Mouse (Mus musculus) MEL (cell line): ENCODE results near the gene Rfc5. TPM values are rescaled to one million over a fixed set of nuclear protein-coding genes. Genes with fewer than 3 reads are reported as not detected.

Experiments
- DNase-seq: peaks from one replicate; pipeline ENCODE4 v3.0.0; 2011; ENCODE audit warnings: low read depth, low spot score
- H3K27ac ChIP-seq: 2 replicates; pipeline ENCODE4 v1.5.1; 2012; ENCODE audit warnings: low read depth, mild to moderate bottlenecking, control low read depth, low read length, moderate library complexity; ENCODE audit not compliant: control insufficient read depth
- H3K27me3 ChIP-seq, 2 experiments: fragments of 150-350 bp in 1 of 2; sonication (generic) in 1 of 2; 2 replicates each; pipeline ENCODE4 v1.6.1; 2012; ENCODE audit warnings: low read length in 2 of 2, mild to moderate bottlenecking in 2 of 2, improper control_type of control experiment in 1 of 2, moderate library complexity in 1 of 2; ENCODE audit not compliant: insufficient read depth in 2 of 2, control insufficient read depth in 1 of 2
- H3K36me3 ChIP-seq, 2 experiments: 2 replicates each; pipeline ENCODE4 v1.6.1; 2012 to 2014; ENCODE audit warnings: low read length in 2 of 2, improper control_type of control experiment in 1 of 2, inconsistent platforms in 1 of 2, mild to moderate bottlenecking in 1 of 2; ENCODE audit not compliant: insufficient read depth in 2 of 2, control insufficient read depth in 1 of 2
- H3K4me1 ChIP-seq, 2 experiments: fragments of 150-350 bp in 1 of 2; sonication (generic) in 1 of 2; 2 replicates each; pipeline ENCODE4 v1.6.1; 2012; ENCODE audit warnings: low read length in 2 of 2, improper control_type of control experiment in 1 of 2, mild to moderate bottlenecking in 1 of 2; ENCODE audit not compliant: insufficient read depth in 2 of 2, control insufficient read depth in 1 of 2
- H3K4me3 ChIP-seq, 2 experiments: fragments of 150-350 bp in 1 of 2; sonication (generic) in 1 of 2; 2 replicates each; pipeline ENCODE4 v1.5.1; 2012; ENCODE audit warnings: low read depth in 2 of 2, low read length in 2 of 2, mild to moderate bottlenecking in 2 of 2, moderate library complexity in 2 of 2, control low read depth in 1 of 2, improper control_type of control experiment in 1 of 2; ENCODE audit not compliant: control insufficient read depth in 1 of 2, insufficient read depth in 1 of 2
- H3K79me2 ChIP-seq: 2 replicates; pipeline ENCODE4 v1.6.1; 2012; ENCODE audit warnings: mild to moderate bottlenecking, low read length, moderate library complexity; ENCODE audit not compliant: control insufficient read depth, poor library complexity, insufficient read depth
- H3K9ac ChIP-seq: 2 replicates; pipeline ENCODE4 v1.6.1; 2012; ENCODE audit warnings: low read depth, mild to moderate bottlenecking, control low read depth, low read length, moderate library complexity; ENCODE audit not compliant: control insufficient read depth, poor library complexity, severe bottlenecking
- H3K9me3 ChIP-seq: fragments of 150-350 bp; sonication (generic); replicated peaks from 2 replicates; pipeline ENCODE4 v1.6.1; 2012; ENCODE audit warnings: mild to moderate bottlenecking, low read length, improper control_type of control experiment, moderate library complexity; ENCODE audit not compliant: insufficient read depth
- BHLHE40 ChIP-seq: IDR thresholded peaks from 2 replicates; pipeline ENCODE4 v1.6.1; 2012; ENCODE audit warnings: low read depth, mild to moderate bottlenecking, inconsistent platforms, low read length, improper control_type of control experiment, borderline replicate concordance
- EP300 ChIP-seq, 2 experiments: IDR thresholded peaks; 2 replicates each; pipeline ENCODE4 v1.6.1; 2011; ENCODE audit warnings: improper control_type of control experiment in 2 of 2, low read length in 2 of 2, low read depth in 1 of 2, mild to moderate bottlenecking in 1 of 2
- HCFC1 ChIP-seq: IDR thresholded peaks from 2 replicates; pipeline ENCODE4 v1.6.1; 2012; ENCODE audit warnings: low read depth, mild to moderate bottlenecking, inconsistent platforms, low read length, improper control_type of control experiment, moderate library complexity
- JUND ChIP-seq: IDR thresholded peaks from 2 replicates; pipeline ENCODE4 v1.6.1; 2011; ENCODE audit warnings: low read depth, mild to moderate bottlenecking, improper control_type of control experiment, low read length
- KAT2A ChIP-seq: conservative IDR thresholded peaks from 2 replicates; pipeline ENCODE4 v1.6.1; 2012; ENCODE audit warnings: low read depth, low read length, improper control_type of control experiment, inconsistent platforms
- MAX ChIP-seq: IDR thresholded peaks from 2 replicates; pipeline ENCODE4 v1.6.1; 2011; ENCODE audit warnings: low read length, improper control_type of control experiment
- MAZ ChIP-seq: IDR thresholded peaks from 2 replicates; pipeline ENCODE4 v1.6.1; 2012; ENCODE audit warnings: low read depth, mild to moderate bottlenecking, inconsistent platforms, low read length, improper control_type of control experiment
- MEF2A ChIP-seq: IDR thresholded peaks from 2 replicates; pipeline ENCODE4 v1.6.1; 2014; ENCODE audit warnings: low read depth, mild to moderate bottlenecking, inconsistent platforms, low read length, improper control_type of control experiment; ENCODE audit not compliant: poor library complexity, insufficient replicate concordance, severe bottlenecking; ENCODE audit errors: extremely low read depth
- MYB ChIP-seq: IDR thresholded peaks from 2 replicates; pipeline ENCODE4 v1.6.1; 2011; ENCODE audit warnings: mild to moderate bottlenecking, low read depth, low read length, improper control_type of control experiment
- POLR2A ChIP-seq, 2 experiments: IDR thresholded peaks; 2 replicates each; pipeline ENCODE4 v1.6.1; 2011 to 2012; ENCODE audit warnings: low read length in 2 of 2, mild to moderate bottlenecking in 2 of 2, control low read depth in 1 of 2, improper control_type of control experiment in 1 of 2, low read depth in 1 of 2, moderate library complexity in 1 of 2; ENCODE audit not compliant: control insufficient read depth in 1 of 2, insufficient read depth in 1 of 2, poor library complexity in 1 of 2
- RAD21 ChIP-seq: IDR thresholded peaks from 2 replicates; pipeline ENCODE4 v1.6.1; 2011; ENCODE audit warnings: mild to moderate bottlenecking, low read depth, low read length, improper control_type of control experiment
- RCOR1 ChIP-seq: IDR thresholded peaks from 2 replicates; pipeline ENCODE4 v1.6.1; 2012; ENCODE audit warnings: low read depth, mild to moderate bottlenecking, inconsistent platforms, low read length, improper control_type of control experiment
- TAL1 ChIP-seq: IDR thresholded peaks from 2 replicates; pipeline ENCODE4 v1.6.1; 2012; ENCODE audit warnings: mild to moderate bottlenecking, inconsistent platforms, low read length, moderate library complexity, mixed read lengths
- TBP ChIP-seq: IDR thresholded peaks from 2 replicates; pipeline ENCODE4 v1.8.0; 2011; ENCODE audit warnings: low read depth, low read length, improper control_type of control experiment
- USF2 ChIP-seq, 2 experiments: IDR thresholded peaks; 2 replicates each; pipeline ENCODE4 v1.6.1; 2011 to 2012; ENCODE audit warnings: improper control_type of control experiment in 2 of 2, low read length in 2 of 2, borderline replicate concordance in 1 of 2, inconsistent platforms in 1 of 2, low read depth in 1 of 2, mild to moderate bottlenecking in 1 of 2; ENCODE audit not compliant: insufficient read depth in 1 of 2
- ZKSCAN1 ChIP-seq: IDR thresholded peaks from 2 replicates; pipeline ENCODE4 v1.6.1; 2012; ENCODE audit warnings: low read depth, mild to moderate bottlenecking, inconsistent platforms, low read length, improper control_type of control experiment, moderate library complexity
- ZNF384 ChIP-seq: IDR thresholded peaks from 2 replicates; pipeline ENCODE4 v1.6.1; 2012; ENCODE audit warnings: low read depth, mild to moderate bottlenecking, inconsistent platforms, low read length, improper control_type of control experiment
- polyA plus RNA-seq, 2 experiments: library from polyadenylated mRNA; stranded (reverse) in 1 of 2; unstranded in 1 of 2; fragments of >175 nt in 1 of 2; fragments of >200 nt in 1 of 2; gene quantifications; 2 replicates each; pipeline versions ENCODE4 v1.2.1 to v1.2.4; 2012; ENCODE audit warnings: low replicate concordance in 2 of 2, low read depth in 1 of 2; ENCODE audit not compliant: insufficient read length in 2 of 2, insufficient read depth in 1 of 2, missing spikeins in 1 of 2
- total RNA-seq: library from RNA; depleted of rRNA; stranded (reverse); fragments of 300-350 nt; gene quantifications from 2 replicates; pipeline ENCODE4 v1.2.3, GENCODE M21; 2012

Rfc5 gene
- total and polyA plus RNA-seq, 3 experiments, result 98.9 to 158 TPM; not detected in 1

DNA sequence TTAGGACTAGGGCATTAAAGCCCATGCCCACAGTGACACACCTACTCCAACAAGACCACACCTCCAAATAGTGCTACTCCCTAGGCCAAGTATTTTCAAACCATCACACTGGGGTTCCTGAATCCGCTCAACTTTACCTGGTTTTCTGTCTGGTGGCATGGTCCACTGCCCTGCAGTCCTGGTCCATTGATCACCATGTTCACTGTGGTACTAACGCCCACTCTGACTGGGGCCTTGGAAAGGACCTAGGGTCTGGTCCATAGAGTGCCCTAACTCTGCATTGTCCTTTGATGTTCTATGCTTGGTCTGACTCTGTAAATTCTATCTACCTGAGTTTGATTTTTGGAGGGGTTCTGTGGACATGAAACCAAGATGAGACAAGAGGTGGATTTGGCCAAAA, 41.0 kb downstream of the Rfc5 start (continued):
- no peak for TF ChIP-seq BHLHE40

DNA sequence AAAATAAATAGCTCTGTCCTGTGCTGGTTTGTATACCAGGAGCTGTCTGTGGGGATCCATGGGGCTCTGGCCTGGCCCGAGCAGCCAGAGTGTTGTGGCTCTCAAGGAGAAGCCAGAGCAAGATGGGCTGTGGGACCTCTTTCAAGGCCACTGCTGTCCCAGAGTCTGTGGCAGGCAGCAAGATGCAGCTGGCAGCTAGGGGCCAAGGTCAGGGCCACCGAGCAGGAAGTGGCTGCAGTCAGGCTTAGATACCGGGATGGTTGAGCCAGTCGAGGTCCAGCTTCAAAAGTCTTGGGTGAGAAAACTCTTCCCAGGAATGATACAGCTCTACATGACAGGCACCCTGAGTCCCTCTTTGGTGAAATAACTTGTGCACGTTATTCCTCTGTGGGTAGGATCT, 41.8 kb downstream of the Rfc5 start:
- H3K4me1 ChIP-seq, result peaks cover 2 to 5% of the 10 kb centered on the region in 2 experiments; a peak in 3 of 4 replicates
- peaks cover 0 to 5% of the 10 kb centered on the region in 2 experiments; a peak in 1 of 4 replicates for H3K36me3 ChIP-seq
- H3K27me3 ChIP-seq, result no peaks in the 10 kb centered on the region
- H3K27ac ChIP-seq, result no peak overlapping the region
- H3K79me2 ChIP-seq, result no peaks in the 10 kb centered on the region
- H3K9ac ChIP-seq, result no peak overlapping the region
- TF ChIP-seq ZNF384 (no peak), TBP (no peak), TAL1 (no peak), EP300 (IDR thresholded peaks at IDR 0.05; ENCODE audit: low read depth in 1 of 2, low read length in 2 of 2) (no peak), KAT2A (no peak), MEF2A (no peak)
- no peaks in the 10 kb centered on the region for H3K9me3 ChIP-seq
- DNase-seq, result no peak
- no peak overlapping the region for H3K4me3 ChIP-seq

- peaks cover 0 to 5% of the 10 kb centered on the region in 2 experiments; a peak in 1 of 4 replicates for H3K36me3 ChIP-seq
- no peak overlapping the region for H3K27ac ChIP-seq
- H3K9ac ChIP-seq, result no peak overlapping the region
- TF ChIP-seq ZNF384 (no peak), RAD21 (no peak), MAX (no peak), ZKSCAN1 (no peak), MYB (no peak), RCOR1 (no peak), MAZ (no peak), USF2 (IDR thresholded peaks at IDR 0.05; ENCODE audit: borderline replicate concordance in 1 of 2, insufficient read depth in 1 of 2, low read depth in 1 of 2, low read length in 2 of 2) (no peak), HCFC1 (no peak), JUND (no peak), POLR2A (IDR thresholded peaks at IDR 0.05; ENCODE audit: control insufficient read depth in 1 of 2, insufficient read depth in 1 of 2, low read depth in 1 of 2, low read length in 2 of 2, poor library complexity in 1 of 2) (no peak)
- TF ChIP-seq, all 39 proteins: peak for 0
- DNase-seq, result no peak
- Histone ChIP-seq H3K4me1 (peaks cover 2 to 5% of the 10 kb centered on the region in 2 experiments; a peak in 3 of 4 replicates), H3K4me3 (no peak overlapping the region), H3K9me3 (no peaks in the 10 kb centered on the region), H3K79me2 (no peaks in the 10 kb centered on the region), H3K27me3 (no peaks in the 10 kb centered on the region)
Measured at GRCm38 (mm10) chr5:117346281-117346680, 42.6 kb downstream of the Rfc5 start.
